Mouse (Mus musculus) heart, embryonic 10.5 days (tissue): Measurements from ENCODE around the gene Gas7. TPM values are rescaled to one million over a fixed set of nuclear protein-coding genes. Genes with fewer than 3 reads are reported as not detected.

Experiments
- DNase-seq: peaks from one replicate; pipeline ENCODE4 v3.0.0-alpha.2; 2017; ENCODE audit warnings: low spot score
- H3K27ac ChIP-seq: fragments of 300-500 bp; sonication (generic); 2 replicates; pipeline ENCODE4 v1.5.1; 2016; ENCODE audit warnings: mild to moderate bottlenecking
- H3K27me3 ChIP-seq: fragments of 300-500 bp; sonication (generic); 2 replicates; pipeline ENCODE4 v1.6.1; 2016; ENCODE audit warnings: mild to moderate bottlenecking; ENCODE audit not compliant: poor library complexity, insufficient read depth, severe bottlenecking
- H3K36me3 ChIP-seq: fragments of 300-500 bp; sonication (generic); 2 replicates; pipeline ENCODE4 v1.6.1; 2016; ENCODE audit warnings: mild to moderate bottlenecking, moderate library complexity
- H3K4me1 ChIP-seq: fragments of 300-500 bp; sonication (generic); 2 replicates; pipeline ENCODE4 v1.6.1; 2016; ENCODE audit warnings: mild to moderate bottlenecking
- H3K4me3 ChIP-seq: fragments of 300-500 bp; sonication (generic); 2 replicates; pipeline ENCODE4 v1.5.1; 2016; ENCODE audit warnings: mild to moderate bottlenecking, moderate library complexity
- H3K9me3 ChIP-seq: fragments of 300-500 bp; sonication (generic); 2 replicates; pipeline ENCODE4 v1.6.1; 2016; ENCODE audit warnings: mild to moderate bottlenecking, moderate library complexity
- WGBS: fragments of 180-500 bp; shearing (Covaris S2); methylation state at CpG from one replicate; pipeline ENCODE4 v1.1.7; 2016; 5-methylcytosine and 5-hydroxymethylcytosine counted together
- polyA plus RNA-seq: library from polyadenylated mRNA; unstranded; fragments of >200 nt; fragmentation: Nextera tagmentation; extraction: Ambion mirVana; gene quantifications from 2 replicates; pipeline ENCODE4 v1.2.1, GENCODE M21; 2016

Gene Gas7
- polyA plus RNA-seq, 1 experiment from 2014 or later: 3.0 TPM

DNA sequence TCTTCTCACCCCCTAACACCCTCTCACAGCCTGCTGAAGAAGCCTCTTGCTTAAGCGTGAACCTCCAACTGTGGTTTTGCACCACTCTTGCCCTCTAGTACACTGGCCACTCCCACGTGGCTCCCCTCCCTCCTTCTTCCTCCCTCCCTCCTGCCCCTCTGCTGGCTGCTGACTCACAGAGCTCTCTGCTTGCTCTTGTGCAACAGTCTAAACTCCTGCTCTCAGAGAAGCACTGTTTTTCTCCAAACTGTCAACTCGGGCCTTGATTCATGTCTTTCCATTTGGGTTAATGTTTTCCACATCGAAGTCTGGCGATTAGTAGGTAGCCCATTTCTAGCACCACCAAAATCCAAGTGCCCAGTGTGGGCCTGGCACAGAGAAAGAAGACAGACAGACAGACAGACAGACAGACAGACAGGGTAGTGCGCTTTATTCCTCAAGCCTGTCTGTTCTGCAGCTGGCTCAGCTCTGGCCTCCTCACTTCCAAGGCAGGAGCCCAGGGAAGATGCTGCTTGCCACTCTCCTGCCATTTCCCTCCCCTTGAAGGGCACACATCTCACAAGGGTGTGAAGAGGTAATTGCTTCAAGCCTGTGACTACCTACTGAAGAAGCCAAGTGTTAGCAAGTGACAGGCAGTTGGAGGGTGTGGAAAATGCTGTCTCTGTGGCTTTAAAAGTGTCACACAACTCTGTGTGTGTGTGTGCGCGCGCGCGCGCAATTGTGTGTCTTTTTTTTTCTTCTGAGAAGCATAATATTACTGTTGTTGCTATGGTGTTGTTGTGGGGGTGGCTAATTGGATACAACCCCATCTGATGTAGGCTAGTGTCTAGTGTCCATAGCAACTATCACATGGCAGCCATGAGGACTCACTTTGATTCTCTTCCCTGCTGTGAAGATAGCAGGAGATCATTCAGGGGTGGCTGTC is 71.6 kb downstream of the Gas7 start:
- 71% methylated on average over 12 of the region's 12 CpGs for WGBS
- Histone ChIP-seq H3K27me3 (no peaks in the 10 kb centered on the region), H3K4me1 (peaks cover 41% of the 10 kb centered on the region), H3K27ac (0 out of 2 replicates have a peak overlapping the region, but pooled peaks have one; percentile 50), H3K9me3 (no peaks in the 10 kb centered on the region), H3K36me3 (no peaks in the 10 kb centered on the region), H3K4me3 (no peak overlapping the region)
- no peak for DNase-seq

DNA sequence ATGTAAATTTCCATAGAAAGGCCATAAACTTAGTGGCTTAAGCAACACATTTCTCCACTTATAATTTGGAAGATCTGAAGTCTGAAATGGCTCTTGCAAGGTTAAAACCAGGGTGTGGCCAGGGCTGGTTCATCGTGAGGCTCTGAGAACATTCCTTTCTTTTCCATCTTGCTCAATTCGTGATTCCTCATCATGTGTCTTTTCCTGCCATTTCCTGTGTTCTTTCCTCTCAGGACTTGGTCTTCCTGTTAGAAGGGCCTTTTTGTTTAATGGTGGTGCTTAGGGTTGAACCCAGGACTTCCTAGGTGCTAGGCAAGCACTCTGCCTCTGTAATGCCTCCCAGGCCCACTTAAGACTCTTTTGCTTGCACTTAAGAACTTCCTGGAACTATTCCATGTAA is 76.0 kb downstream of the Gas7 start:
- no peaks in the 10 kb centered on the region for H3K9me3 ChIP-seq
- H3K4me1 ChIP-seq: peaks cover 30% of the 10 kb centered on the region
- no peaks in the 10 kb centered on the region for H3K27me3 ChIP-seq
- no peak for DNase-seq
- 73% methylated on average over 2 of the region's 2 CpGs for WGBS
- H3K36me3 ChIP-seq: no peaks in the 10 kb centered on the region
- no peak overlapping the region for H3K27ac ChIP-seq
- H3K4me3 ChIP-seq: no peak overlapping the region

DNA sequence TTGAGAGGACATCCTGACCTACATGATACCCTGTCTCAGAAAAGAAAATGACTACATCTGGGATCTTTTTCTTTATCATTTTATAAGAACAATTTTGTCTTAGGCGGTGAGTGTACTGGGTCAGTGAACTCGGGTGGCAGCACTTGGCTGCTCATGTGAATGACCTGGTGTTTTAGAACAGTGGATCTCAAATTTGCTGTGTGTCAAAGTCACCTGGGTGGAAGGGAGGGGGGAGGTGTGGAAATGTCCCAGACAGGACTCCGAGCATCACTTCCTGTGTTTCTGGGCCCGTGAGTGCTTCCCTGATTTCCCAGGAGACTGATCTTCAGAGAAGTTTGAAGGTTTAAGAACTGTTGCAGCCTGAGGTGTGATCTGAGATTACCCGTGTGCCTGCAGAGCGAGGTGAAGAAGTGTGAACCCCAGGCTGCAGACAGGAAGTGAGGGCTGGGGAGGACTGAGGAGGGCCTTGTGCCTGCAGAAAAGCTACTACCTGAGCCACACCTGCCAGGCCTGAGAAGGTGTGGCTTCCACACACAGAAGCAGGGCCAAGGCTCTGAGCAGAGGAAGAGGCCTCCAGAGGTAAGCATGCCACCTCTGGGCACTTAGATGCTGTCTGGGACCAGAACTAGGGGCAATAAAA is 76.8 kb downstream of the Gas7 start:
- no peaks in the 10 kb centered on the region for H3K36me3 ChIP-seq
- no peak for DNase-seq
- peaks cover 25% of the 10 kb centered on the region for H3K4me1 ChIP-seq
- WGBS: 37% methylated on average over 6 of the region's 6 CpGs
- no peaks in the 10 kb centered on the region for H3K9me3 ChIP-seq
- no peaks in the 10 kb centered on the region for H3K27me3 ChIP-seq
- H3K4me3 ChIP-seq: no peak overlapping the region
- peak overlapping the region; percentile 29; the same call in 1 of the 2 replicates for H3K27ac ChIP-seq

DNA sequence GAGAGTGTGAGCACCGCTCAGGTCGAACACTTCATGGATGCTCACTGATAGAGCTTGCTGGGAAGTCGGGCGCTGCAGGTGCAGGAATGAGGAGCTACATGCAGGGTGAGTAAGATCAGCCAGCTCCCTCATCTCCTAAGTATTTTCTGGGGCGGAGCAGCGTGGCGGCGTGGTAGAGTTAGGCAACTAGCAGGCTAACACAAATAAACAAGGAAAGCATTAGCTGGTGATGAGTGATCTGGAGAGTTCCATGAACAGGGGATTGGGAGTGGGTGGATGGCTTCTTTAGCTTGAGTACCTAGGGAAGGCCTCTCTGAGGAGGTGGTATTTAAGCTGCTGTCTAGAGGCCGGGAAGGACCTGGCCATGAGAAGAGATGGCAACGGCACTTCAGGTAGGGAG is 77.5 kb downstream of the Gas7 start:
- H3K27ac ChIP-seq: 0 out of 2 replicates have a peak overlapping the region, but pooled peaks have one; percentile 29
- WGBS: 48% methylated on average over 10 of the region's 10 CpGs

DNA sequence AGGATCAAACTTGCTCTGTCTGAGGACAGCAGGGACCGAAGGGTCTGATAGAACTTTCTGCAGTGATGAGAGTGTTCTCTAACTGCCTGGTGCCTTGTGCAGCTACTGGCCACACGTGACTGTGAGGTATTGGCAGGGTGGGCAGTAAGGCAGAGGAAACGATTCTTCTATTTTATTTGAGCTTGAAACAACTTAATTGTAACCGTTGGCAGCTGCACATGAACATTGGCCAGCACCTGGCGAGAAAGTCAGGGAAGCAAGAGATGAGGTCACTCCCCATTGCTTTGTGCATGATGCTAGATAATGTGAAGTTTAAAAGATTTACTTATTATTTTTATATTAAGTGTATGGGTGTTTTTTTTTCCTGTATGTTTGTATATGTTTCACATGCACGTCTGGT is 77.9 kb downstream of the Gas7 start:
- Histone ChIP-seq H3K36me3 (no peaks in the 10 kb centered on the region), H3K4me1 (peaks cover 17% of the 10 kb centered on the region), H3K27me3 (no peaks in the 10 kb centered on the region), H3K9me3 (no peaks in the 10 kb centered on the region), H3K4me3 (no peak overlapping the region), H3K27ac (no peak overlapping the region)
- no peak for DNase-seq
- 78% methylated on average over 6 of the region's 6 CpGs for WGBS

More for the DNA sequence above, 77.5 kb downstream of the Gas7 start:
- no peaks in the 10 kb centered on the region for H3K9me3 ChIP-seq
- no peak overlapping the region for H3K4me3 ChIP-seq
- H3K4me1 ChIP-seq: peaks cover 18% of the 10 kb centered on the region
- no peaks in the 10 kb centered on the region for H3K36me3 ChIP-seq
- H3K27me3 ChIP-seq: no peaks in the 10 kb centered on the region
- no peak for DNase-seq

DNA sequence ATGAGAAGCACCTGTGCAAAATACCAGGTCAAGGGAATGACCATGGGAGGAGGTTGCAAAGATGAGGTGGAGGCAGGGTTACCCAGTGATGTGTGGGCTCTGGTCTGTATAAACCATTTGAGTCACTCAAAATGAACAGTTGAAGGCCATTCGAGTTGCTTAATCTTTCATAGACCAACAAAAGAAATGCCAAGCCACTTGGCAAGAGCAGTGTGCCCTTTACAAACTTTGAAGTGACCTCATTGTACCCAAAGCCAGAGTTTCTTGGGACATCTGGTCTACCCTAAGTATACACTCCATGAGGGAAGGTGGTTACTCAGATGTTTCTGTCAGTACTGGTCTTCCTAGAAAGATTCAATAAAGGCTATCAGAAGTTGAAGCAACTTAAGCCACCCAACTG is 80.5 kb downstream of the Gas7 start:
- WGBS: 93% methylated on average over 1 of the region's 1 CpGs
- DNase-seq: no peak
- H3K27ac ChIP-seq: no peak overlapping the region
- H3K9me3 ChIP-seq: no peaks in the 10 kb centered on the region
- no peaks in the 10 kb centered on the region for H3K36me3 ChIP-seq
- H3K4me3 ChIP-seq: no peak overlapping the region
- 0 out of 2 replicates have a peak, but pooled peaks cover 4% of the 10 kb centered on the region for H3K27me3 ChIP-seq
- H3K4me1 ChIP-seq: peaks cover 21% of the 10 kb centered on the region

DNA sequence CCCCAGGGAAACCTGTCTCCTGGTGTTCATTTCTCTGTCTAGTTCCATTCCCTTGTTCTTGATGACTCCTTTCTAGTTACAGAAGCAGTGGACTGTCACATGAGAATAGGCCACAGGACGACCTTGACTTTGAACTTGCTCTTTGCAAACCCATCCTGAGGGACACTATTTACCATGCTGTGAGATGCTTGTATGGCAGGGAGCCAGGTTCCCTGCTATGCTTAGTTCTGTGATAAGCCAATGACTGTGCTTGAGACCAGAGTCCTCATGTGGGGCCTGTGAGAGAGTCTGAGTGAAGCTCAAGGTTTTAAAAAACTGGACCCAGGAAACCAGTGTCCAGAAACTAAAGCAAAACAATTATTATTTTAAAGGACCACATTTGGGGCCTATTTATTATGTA is 81.2 kb downstream of the Gas7 start:
- no peak for DNase-seq
- 59% methylated on average over 1 of the region's 1 CpGs for WGBS
- Histone ChIP-seq H3K36me3 (no peaks in the 10 kb centered on the region), H3K4me3 (no peak overlapping the region), H3K27ac (no peak overlapping the region), H3K9me3 (no peaks in the 10 kb centered on the region), H3K4me1 (peaks cover 21% of the 10 kb centered on the region), H3K27me3 (0 out of 2 replicates have a peak, but pooled peaks cover 4% of the 10 kb centered on the region)

DNA sequence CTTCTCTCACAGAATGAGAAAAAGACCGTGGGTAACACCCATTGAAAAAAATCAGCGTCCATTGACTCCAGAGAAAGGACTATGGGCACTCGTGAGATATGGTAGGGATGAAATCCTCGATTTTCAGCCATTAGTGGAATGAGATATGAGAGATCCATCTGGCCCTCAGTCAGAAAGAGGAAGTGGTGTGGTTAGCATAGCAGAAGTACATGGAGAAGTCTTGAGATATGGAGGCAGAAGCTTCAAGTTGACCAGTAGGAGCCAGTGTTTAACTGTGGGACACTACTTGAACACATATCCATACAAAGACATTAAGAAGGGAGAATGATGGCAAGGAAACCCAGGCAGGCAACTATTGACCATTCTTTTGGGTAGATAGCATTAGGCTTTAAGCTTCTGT is 82.1 kb downstream of the Gas7 start:
- WGBS: 80% methylated on average over 4 of the region's 4 CpGs

DNA sequence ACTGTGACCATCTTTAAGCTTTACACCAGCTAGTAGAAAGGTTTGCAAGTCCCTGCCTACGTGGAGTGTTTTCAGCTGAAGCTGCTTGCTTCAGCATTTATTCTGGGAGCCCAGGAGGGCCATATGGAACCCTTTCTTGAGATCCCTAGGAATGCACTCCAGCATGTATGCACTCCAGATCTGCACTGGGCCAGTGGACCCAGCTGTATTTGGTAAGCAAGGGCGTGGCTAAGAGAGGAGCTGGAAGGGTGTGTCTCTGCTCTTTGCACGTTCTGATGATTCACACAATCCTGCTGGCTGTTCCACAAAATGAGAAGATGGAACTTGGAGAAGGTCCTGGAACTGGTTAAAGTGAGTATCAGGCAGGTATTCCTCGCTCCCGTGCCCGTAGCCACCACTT is 83.3 kb downstream of the Gas7 start:
- WGBS: 76% methylated on average over 6 of the region's 6 CpGs
- no peak for DNase-seq
- no peaks in the 10 kb centered on the region for H3K9me3 ChIP-seq
- H3K36me3 ChIP-seq: no peaks in the 10 kb centered on the region
- no peak overlapping the region for H3K27ac ChIP-seq
- H3K4me1 ChIP-seq: peaks cover 8% of the 10 kb centered on the region; the same call in 1 of the 2 replicates
- H3K4me3 ChIP-seq: no peak overlapping the region
- H3K27me3 ChIP-seq: peaks cover 4% of the 10 kb centered on the region; the same call in 1 of the 2 replicates

More for the DNA sequence above, 82.1 kb downstream of the Gas7 start:
- H3K4me1 ChIP-seq: peaks cover 16% of the 10 kb centered on the region
- H3K27ac ChIP-seq: no peak overlapping the region
- H3K27me3 ChIP-seq: 0 out of 2 replicates have a peak, but pooled peaks cover 4% of the 10 kb centered on the region
- DNase-seq: no peak
- H3K4me3 ChIP-seq: no peak overlapping the region
- H3K36me3 ChIP-seq: no peaks in the 10 kb centered on the region
- H3K9me3 ChIP-seq: no peaks in the 10 kb centered on the region

DNA sequence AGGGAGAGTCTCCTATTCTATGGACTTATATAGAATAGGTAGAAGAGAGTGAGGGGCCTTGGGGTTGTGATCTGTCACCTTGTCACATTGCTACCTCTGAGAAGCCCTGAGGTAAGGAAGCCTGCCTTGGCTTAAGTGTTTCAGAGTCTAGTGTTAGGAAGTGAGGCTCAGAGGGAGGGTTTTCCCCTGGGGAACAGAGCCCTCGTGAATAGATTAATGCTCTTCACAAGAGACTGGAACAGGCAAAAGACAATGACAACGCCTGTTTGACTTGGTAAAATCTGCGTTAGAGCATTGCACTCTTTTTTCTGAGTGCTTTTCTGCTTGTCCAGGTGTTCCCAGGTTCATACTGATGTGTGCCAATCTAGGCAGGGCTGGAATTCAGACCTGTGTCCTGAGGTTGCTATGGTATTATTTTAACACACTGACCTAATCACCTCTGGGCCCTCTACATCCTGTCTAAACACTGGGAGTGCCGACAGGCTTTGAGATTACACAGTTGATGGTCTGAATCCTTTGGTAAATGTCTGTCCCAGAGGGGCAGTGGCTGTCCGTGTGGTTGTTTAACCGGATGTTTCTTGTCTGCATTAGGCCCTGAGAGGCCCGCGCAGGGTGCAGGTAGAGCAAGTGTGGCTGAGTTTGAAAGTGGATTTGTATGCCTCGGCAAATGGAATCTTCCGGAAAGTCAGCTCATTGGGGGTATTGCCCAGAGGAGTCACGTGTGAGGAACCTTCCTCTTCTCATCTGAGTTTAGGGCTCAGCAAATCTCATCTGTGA is 89.6 kb downstream of the Gas7 start:
- WGBS: 19% methylated on average over 11 of the region's 11 CpGs
- peaks cover 33% of the 10 kb centered on the region for H3K4me1 ChIP-seq
- 0 out of 2 replicates have a peak overlapping the region, but pooled peaks have one; percentile 3 for H3K4me3 ChIP-seq
- no peaks in the 10 kb centered on the region for H3K9me3 ChIP-seq
- peaks cover 6% of the 10 kb centered on the region for H3K27me3 ChIP-seq
- peak; percentile 90 for DNase-seq
- H3K27ac ChIP-seq: peak overlapping the region; percentile 73
- no peaks in the 10 kb centered on the region for H3K36me3 ChIP-seq

DNA sequence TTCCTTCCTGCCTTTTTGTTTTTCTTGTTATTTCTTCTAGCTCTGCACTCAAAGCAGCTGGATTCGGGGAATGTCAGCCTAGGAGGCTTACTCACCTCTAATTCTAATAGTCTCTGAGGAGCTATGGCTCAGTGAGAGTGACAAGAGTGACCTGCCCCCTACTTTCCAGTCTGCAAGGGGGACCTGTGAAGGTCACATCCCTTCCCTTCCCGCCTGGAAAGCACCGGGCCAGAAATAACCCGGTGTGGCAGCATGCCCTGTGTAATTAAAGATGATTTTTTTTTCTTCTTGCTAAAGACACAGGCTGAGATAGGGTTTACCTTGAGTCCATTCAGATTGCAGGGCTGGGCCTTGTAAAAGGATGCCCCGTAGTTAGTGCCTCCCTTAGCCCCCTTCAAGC is 91.3 kb downstream of the Gas7 start:
- no peak for DNase-seq
- Histone ChIP-seq H3K36me3 (no peaks in the 10 kb centered on the region), H3K27me3 (peaks cover 6% of the 10 kb centered on the region), H3K4me3 (no peak overlapping the region), H3K4me1 (peaks cover 39% of the 10 kb centered on the region), H3K27ac (peak overlapping the region; percentile 73), H3K9me3 (no peaks in the 10 kb centered on the region)
- WGBS: 25% methylated on average over 5 of the region's 5 CpGs

DNA sequence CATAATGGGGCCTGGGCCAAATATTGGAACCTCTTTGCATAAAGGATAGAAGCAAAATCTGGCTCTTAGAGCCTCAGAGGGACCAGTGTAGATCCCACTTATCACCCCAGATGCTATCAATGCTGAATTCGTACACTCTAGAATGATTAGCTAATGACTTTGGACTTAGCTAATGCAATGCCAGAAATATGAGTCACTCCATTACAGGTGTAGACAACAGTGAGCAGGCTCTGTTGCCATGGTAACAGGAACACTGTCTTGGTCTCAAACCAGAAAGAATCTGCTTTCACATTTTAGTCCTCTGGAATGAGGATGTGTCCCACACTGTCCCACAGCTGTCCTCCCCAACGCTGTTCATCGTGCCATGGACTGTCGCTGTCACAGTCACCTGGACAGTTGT is 94.1 kb downstream of the Gas7 start:
- Histone ChIP-seq H3K27me3 (peaks cover 6% of the 10 kb centered on the region), H3K36me3 (no peaks in the 10 kb centered on the region), H3K4me1 (peaks cover 39% of the 10 kb centered on the region), H3K27ac (no peak overlapping the region), H3K4me3 (no peak overlapping the region), H3K9me3 (no peaks in the 10 kb centered on the region)
- WGBS: 73% methylated on average over 4 of the region's 4 CpGs
- DNase-seq: no peak
